In the genomic region with DNA sequence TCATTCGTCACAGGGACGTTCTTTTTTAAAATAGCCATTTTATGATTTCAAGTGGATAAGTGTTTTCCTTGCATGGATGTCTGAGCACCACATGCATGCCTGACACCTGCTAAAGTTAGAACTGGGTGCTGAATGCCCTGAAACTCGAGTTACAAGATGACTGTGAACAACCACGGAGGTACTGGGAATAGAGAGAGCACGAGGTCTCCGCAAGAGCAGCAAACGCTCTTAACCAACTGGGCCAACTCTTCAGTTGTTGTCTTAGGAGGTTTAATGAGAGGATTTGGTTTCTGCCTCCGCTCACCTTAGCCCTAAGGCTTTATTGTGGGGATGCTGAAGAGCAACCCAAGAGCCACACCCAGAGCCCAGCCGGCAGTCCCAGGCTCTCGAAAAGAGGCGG, we compare ENCODE assay signal across 25 mouse cellular contexts. TPM values are rescaled to one million over a fixed set of nuclear protein-coding genes. Genes with fewer than 3 reads are reported as not detected.
DNase-seq lines count a peak whose midpoint lies in the region; ATAC-seq and TF ChIP-seq lines count a peak whose summit lies in the region.
"Had no signal": no experiment of that assay in that cellular context is flagged by ENCODE, and none has a peak within 500 bp of the region (broad histone marks: within the 10 kb centered on the region; RNA-seq: fewer than 3 reads in every experiment).

No protein-coding gene starts in this region.

- H3K27me3 ChIP-seq in heart, embryonic 14.5 days (ENCODE audit: control insufficient read depth, insufficient read depth, low read length), result no peaks in the 10 kb centered on the region
- H3K27me3 ChIP-seq in heart, embryonic 16.5 days (ENCODE audit: control insufficient read depth, insufficient read depth, low read length), result no peaks in the 10 kb centered on the region
- H3K27me3 ChIP-seq in liver, embryonic 15.5 days, result no peaks in the 10 kb centered on the region

- H3K27ac ChIP-seq in heart, embryonic 14.5 days (replicated peaks in 1 of 2; ENCODE audit: control insufficient read depth in 1 of 2, insufficient read depth in 1 of 2, low read depth in 2 of 2, low read length in 2 of 2), result no peak overlapping the region
- H3K27ac ChIP-seq in ES-E14 (ENCODE audit: insufficient read depth, low read depth, low read length, poor library complexity, severe bottlenecking), result no peak overlapping the region; the same call in 1 of the 2 replicates
- no peak overlapping the region for H3K27ac ChIP-seq in heart, embryonic 16.5 days (ENCODE audit: low read length)
- no peak overlapping the region for H3K27ac ChIP-seq in liver, embryonic 15.5 days (replicated peaks)
- H3K27ac ChIP-seq: embryonic facial prominence, embryonic 15.5 days; forebrain, embryonic 12.5 days; hindbrain, embryonic 12.5 days; kidney, postnatal 0 days; left cerebral cortex, adult 2 months; midbrain, embryonic 13.5 days; neural tube, embryonic 15.5 days had no signal

- DNase-seq in heart, adult 8-10 months (ENCODE audit: low spot score), result no peak
- DNase-seq in ES-E14 (ENCODE audit: low read depth, low spot score), result no peak
- no peak for DNase-seq in cerebellum, postnatal 4 days (ENCODE audit: low spot score in 2 of 2)
- DNase-seq in left cerebral cortex, postnatal 10 days (ENCODE audit: extremely low spot score in 1 of 2, low spot score in 2 of 2), result no peak
- DNase-seq: adrenal gland, postnatal 36 days; cerebellum, adult 8-10 months; gastrocnemius, postnatal 14 days; lung, embryonic 14.5 days; lung, postnatal 4 days; thymus, postnatal 4 days had no signal

- 43% methylated on average over 11 of the region's 11 CpGs for WGBS in heart, embryonic 14.5 days
- whole genome bisulfite sequencing in heart, embryonic 16.5 days, result 52% methylated on average over 11 of the region's 11 CpGs
- 71% methylated on average over 11 of the region's 11 CpGs for WGBS in liver, embryonic 15.5 days (ENCODE audit: insufficient replicate concordance)

- no peak overlapping the region for H3K9ac ChIP-seq in heart, embryonic 14.5 days (ENCODE audit: low read length)
- peak overlapping the region; percentile 36; the same call in 1 of the 2 replicates for H3K9ac ChIP-seq in ES-E14 (ENCODE audit: insufficient read depth, low read depth, low read length, poor library complexity, severe bottlenecking)
- H3K9ac ChIP-seq in heart, embryonic 16.5 days (ENCODE audit: low read length), result no peak overlapping the region
- H3K9ac ChIP-seq in liver, embryonic 15.5 days, result no peak overlapping the region
- H3K9ac ChIP-seq: embryonic facial prominence, embryonic 15.5 days; forebrain, embryonic 12.5 days; hindbrain, embryonic 12.5 days; lung, embryonic 14.5 days; midbrain, embryonic 13.5 days; neural tube, embryonic 15.5 days had no signal

- ATAC-seq in heart, embryonic 14.5 days (ENCODE audit: insufficient number of reproducible peaks, insufficient read depth, low FRiP score, low read depth), result no peak
- no peak for ATAC-seq in heart, embryonic 16.5 days (replicated peaks; ENCODE audit: extremely low read depth, insufficient read depth, low FRiP score)
- no peak for ATAC-seq in liver, embryonic 15.5 days (ENCODE audit: insufficient read depth)
- ATAC-seq: inflammation-experienced regulatory T-cells, adult 6 months; midbrain, embryonic 13.5 days had no signal

- peak overlapping the region; percentile 42 for H3K4me2 ChIP-seq in heart, embryonic 14.5 days (ENCODE audit: low read length)
- H3K4me2 ChIP-seq in heart, embryonic 16.5 days (ENCODE audit: low read depth, low read length), result peak overlapping the region; percentile 42
- H3K4me2 ChIP-seq in liver, embryonic 15.5 days, result peak overlapping the region; percentile 35; the same call in 1 of the 2 replicates
- H3K4me2 ChIP-seq: embryonic facial prominence, embryonic 15.5 days; forebrain, embryonic 12.5 days; hindbrain, embryonic 12.5 days; lung, embryonic 14.5 days; midbrain, embryonic 13.5 days; neural tube, embryonic 15.5 days had no signal

- in situ Hi-C loops in ES-E14 (cut with MboI; ENCODE audit: low sequenced_read_pairs in 2 of 2, unreplicated experiment in 2 of 2), result no loop called here

- no peak overlapping the region for H3K4me3 ChIP-seq in heart, embryonic 14.5 days (ENCODE audit: control insufficient read depth in 1 of 2, insufficient read depth in 1 of 2, low read depth in 1 of 2, low read length in 2 of 2)
- peak overlapping the region in 1 of 2 experiments; percentile 53; a peak in 1 of 4 replicates for H3K4me3 ChIP-seq in ES-E14 (ENCODE audit: insufficient read depth in 1 of 2, low read depth in 1 of 2, low read length in 2 of 2, poor library complexity in 1 of 2, severe bottlenecking in 1 of 2)
- H3K4me3 ChIP-seq in heart, embryonic 16.5 days (ENCODE audit: low read length), result no peak overlapping the region
- no peak overlapping the region for H3K4me3 ChIP-seq in liver, embryonic 15.5 days (replicated peaks)
- H3K4me3 ChIP-seq: embryonic facial prominence, embryonic 15.5 days; forebrain, embryonic 12.5 days; hindbrain, embryonic 12.5 days; left cerebral cortex, adult 2 months; midbrain, embryonic 13.5 days; myocyte; neural tube, embryonic 15.5 days had no signal

- H3K9me3 ChIP-seq in heart, embryonic 14.5 days (ENCODE audit: control insufficient read depth, low read length), result no peaks in the 10 kb centered on the region
- no peaks in the 10 kb centered on the region for H3K9me3 ChIP-seq in ES-E14 (ENCODE audit: control insufficient read depth, insufficient read depth, low read depth, low read length)
- H3K9me3 ChIP-seq in heart, embryonic 16.5 days (replicated peaks; ENCODE audit: control insufficient read depth, low read length), result no peaks in the 10 kb centered on the region
- H3K9me3 ChIP-seq in liver, embryonic 15.5 days (replicated peaks), result no peaks in the 10 kb centered on the region
- H3K9me3 ChIP-seq: embryonic facial prominence, embryonic 15.5 days; forebrain, embryonic 12.5 days; hindbrain, embryonic 12.5 days; midbrain, embryonic 13.5 days; neural tube, embryonic 15.5 days had no signal

- H3K36me3 ChIP-seq in heart, embryonic 14.5 days (ENCODE audit: control insufficient read depth, insufficient read depth, low read length), result no peaks in the 10 kb centered on the region
- no peaks in the 10 kb centered on the region for H3K36me3 ChIP-seq in ES-E14 (ENCODE audit: control insufficient read depth, insufficient read depth, low read length, poor library complexity, severe bottlenecking)
- H3K36me3 ChIP-seq in heart, embryonic 16.5 days (ENCODE audit: control insufficient read depth, insufficient read depth), result no peaks in the 10 kb centered on the region
- no peaks in the 10 kb centered on the region for H3K36me3 ChIP-seq in liver, embryonic 15.5 days (replicated peaks)
- H3K36me3 ChIP-seq: embryonic facial prominence, embryonic 15.5 days; forebrain, embryonic 12.5 days; hindbrain, embryonic 12.5 days; midbrain, embryonic 13.5 days; neural tube, embryonic 15.5 days had no signal

- intact Hi-C loops in left cerebral cortex, postnatal 10 days (cut with DNase I), result no loop called here

- peaks cover 15 to 21% of the 10 kb centered on the region in 2 experiments for H3K4me1 ChIP-seq in heart, embryonic 14.5 days (ENCODE audit: control insufficient read depth in 2 of 2, insufficient read depth in 2 of 2, low read length in 2 of 2)
- peaks cover 17 to 19% of the 10 kb centered on the region in 2 experiments for H3K4me1 ChIP-seq in ES-E14 (ENCODE audit: control insufficient read depth in 2 of 2, insufficient read depth in 2 of 2, low read length in 2 of 2, poor library complexity in 1 of 2)
- peaks cover 25% of the 10 kb centered on the region for H3K4me1 ChIP-seq in heart, embryonic 16.5 days (ENCODE audit: control insufficient read depth, insufficient read depth, low read length)
- peaks cover 43% of the 10 kb centered on the region for H3K4me1 ChIP-seq in liver, embryonic 15.5 days (replicated peaks)

TF ChIP-seq in ES-E14, 5 proteins besides CTCF, POLR2A, EP300 and RAD21:
- TF ChIP-seq MAFK (IDR thresholded peaks at IDR 0.05; ENCODE audit: insufficient read depth, low read depth, low read length) (no peak), HCFC1 (IDR thresholded peaks at IDR 0.05; ENCODE audit: borderline replicate concordance, insufficient read depth, low read length) (no peak), CHD2 (IDR thresholded peaks at IDR 0.05; ENCODE audit: low read depth, low read length) (no peak), ZC3H11A (IDR thresholded peaks at IDR 0.05; ENCODE audit: borderline replicate concordance, low read depth, low read length) (no peak), ZNF384 (IDR thresholded peaks at IDR 0.05; ENCODE audit: low read depth, low read length) (no peak)

RNA-seq across cellular contexts. Expression of a gene that starts 3.0 kb away (rescaled TPM):
- polyA plus RNA-seq in heart, embryonic 14.5 days (2014; fragmentation: Nextera tagmentation; extraction: Ambion mirVana), result 4.1 and 5.4 TPM in 2 replicates
- total RNA-seq in heart, adult 8-10 months (2022), result 10 to 100 TPM; 26.5 to 30.0 (median 27.4) TPM
- 45.6 and 78.4 TPM in 2 replicates for total RNA-seq in ES-E14 (2012; rRNA removed)
- 3.3 and 3.5 TPM in 2 replicates for polyA plus RNA-seq in heart, embryonic 16.5 days (2015; fragmentation: Nextera tagmentation; extraction: Ambion mirVana)
- 2.6 and 2.7 TPM in 2 replicates for polyA plus RNA-seq in liver, embryonic 15.5 days (2015; fragmentation: Nextera tagmentation; extraction: Ambion mirVana)
- 10 to 100 TPM; 27.6 to 29.4 TPM for total RNA-seq in left cerebral cortex, postnatal 10 days (2021)

RNA-seq across cellular contexts. Expression of a gene that starts 21.3 kb away (rescaled TPM):
- polyA plus RNA-seq in heart, embryonic 14.5 days (2014; fragmentation: Nextera tagmentation; extraction: Ambion mirVana), result 48.4 and 53.9 TPM in 2 replicates
- 10 to 100 TPM; 53.8 to 58.9 (median 56.7) TPM for total RNA-seq in heart, adult 8-10 months (2022)
- total RNA-seq in ES-E14 (2012; rRNA removed), result 55.4 and 75.6 TPM in 2 replicates
- polyA plus RNA-seq in heart, embryonic 16.5 days (2015; fragmentation: Nextera tagmentation; extraction: Ambion mirVana), result 54.0 and 55.7 TPM in 2 replicates
- 69.4 and 69.6 TPM in 2 replicates for polyA plus RNA-seq in liver, embryonic 15.5 days (2015; fragmentation: Nextera tagmentation; extraction: Ambion mirVana)
- total RNA-seq in left cerebral cortex, postnatal 10 days (2021), result 10 to 100 TPM; 50.9 to 55.9 TPM

RNA-seq across cellular contexts. Expression of a gene that starts 47.6 kb away (rescaled TPM):
- not detected in 2 replicates for polyA plus RNA-seq in heart, embryonic 14.5 days (2014; fragmentation: Nextera tagmentation; extraction: Ambion mirVana)
- not detected for total RNA-seq in heart, adult 8-10 months (2022)
- not detected in 2 replicates for total RNA-seq in ES-E14 (2012; rRNA removed)
- polyA plus RNA-seq in heart, embryonic 16.5 days (2015; fragmentation: Nextera tagmentation; extraction: Ambion mirVana), result 0.11 TPM in 1 of 2 replicates, not detected in the other
- polyA plus RNA-seq in liver, embryonic 15.5 days (2015; fragmentation: Nextera tagmentation; extraction: Ambion mirVana), result 35.5 and 52.8 TPM in 2 replicates
- 1 to 10 TPM; 1.3 to 1.9 TPM for total RNA-seq in left cerebral cortex, postnatal 10 days (2021)
- total RNA-seq: gastrocnemius, postnatal 14 days; layer of hippocampus, adult 8-10 months had no signal
- polyA plus RNA-seq: forebrain, embryonic 12.5 days; hindbrain, embryonic 12.5 days; inflammation-experienced regulatory T-cells, adult 6 months; limb, embryonic 11.5 days; midbrain, embryonic 13.5 days; neural tube, embryonic 15.5 days had no signal

RNA-seq across cellular contexts. Expression of a gene that starts 52.6 kb away (rescaled TPM):
- polyA plus RNA-seq in heart, embryonic 14.5 days (2014; fragmentation: Nextera tagmentation; extraction: Ambion mirVana), result 0.49 TPM in 1 of 2 replicates, not detected in the other
- not detected for total RNA-seq in heart, adult 8-10 months (2022)
- total RNA-seq in ES-E14 (2012; rRNA removed), result not detected in 2 replicates
- polyA plus RNA-seq in heart, embryonic 16.5 days (2015; fragmentation: Nextera tagmentation; extraction: Ambion mirVana), result not detected in 2 replicates
- polyA plus RNA-seq in liver, embryonic 15.5 days (2015; fragmentation: Nextera tagmentation; extraction: Ambion mirVana), result not detected in 2 replicates
- total RNA-seq in left cerebral cortex, postnatal 10 days (2021), result not detected
- total RNA-seq: adrenal gland, postnatal 36 days; gastrocnemius, postnatal 14 days; left cerebral cortex, adult 2 months had no signal
- polyA plus RNA-seq: forebrain, embryonic 12.5 days; frontal cortex, adult 2 months; hindbrain, embryonic 12.5 days; inflammation-experienced regulatory T-cells, adult 6 months; kidney, postnatal 0 days; limb, embryonic 11.5 days; lung, embryonic 14.5 days; midbrain, embryonic 13.5 days; myocyte; neural tube, embryonic 15.5 days had no signal
